Mouse (Mus musculus): ENCODE measurements around the gene Gm16442. TPM values are rescaled to one million over a fixed set of nuclear protein-coding genes. Genes with fewer than 3 reads are reported as not detected.
"Not testable (repeated sequence)": the region's sequence is repeated elsewhere in the genome, so short reads cannot be mapped to it uniquely, and the experiment has no call there.

Gm16442 gene
- not detected in 2 replicates for polyA plus RNA-seq (2015; fragmentation: Nextera tagmentation; extraction: Ambion mirVana)

GRCm38 (mm10) chr7:20122479-20122878, at the start of gene Gm16442:
Gene Gm16442, minus strand, starts transcription at chr7:20122579.
- not testable (repeated sequence) for ATAC-seq (ENCODE audit: insufficient number of reproducible peaks, low FRiP score, low TSS enrichment, low read depth); H3K27me3 ChIP-seq; H3K4me3 ChIP-seq (replicated peaks); H3K9ac ChIP-seq; H3K36me3 ChIP-seq; H3K9me3 ChIP-seq (replicated peaks); H3K4me2 ChIP-seq (replicated peaks); H3K4me1 ChIP-seq; H3K27ac ChIP-seq (replicated peaks)
- no CpG with 5 or more reads among the region's 2 CpGs for WGBS

GRCm38 (mm10) chr7:20168277-20168676, 45.9 kb upstream of the Gm16442 start, which contains the start of gene Vmn1r94:
Gene Vmn1r94, minus strand, starts transcription at chr7:20168377.
- not testable (repeated sequence) for ATAC-seq (ENCODE audit: insufficient number of reproducible peaks, low FRiP score, low TSS enrichment, low read depth)
- WGBS = no CpG with 5 or more reads among the region's 3 CpGs

GRCm38 (mm10) chr7:20138988-20139387, 16.6 kb upstream of the Gm16442 start, which contains the start of gene Vmn1r93:
Gene Vmn1r93, minus strand, starts transcription at chr7:20139088.
- ATAC-seq (ENCODE audit: insufficient number of reproducible peaks, low FRiP score, low TSS enrichment, low read depth); H3K9me3 ChIP-seq (replicated peaks); H3K9ac ChIP-seq; H3K4me2 ChIP-seq (replicated peaks); H3K4me3 ChIP-seq (replicated peaks); H3K4me1 ChIP-seq; H3K27me3 ChIP-seq; H3K36me3 ChIP-seq; H3K27ac ChIP-seq (replicated peaks): not testable (repeated sequence)
- WGBS = no CpG with 5 or more reads among the region's 5 CpGs

More at GRCm38 (mm10) chr7:20168277-20168676, 45.9 kb upstream of the Gm16442 start, which contains the start of gene Vmn1r94:
- H3K36me3 ChIP-seq; H3K9me3 ChIP-seq (replicated peaks); H3K4me1 ChIP-seq; H3K4me3 ChIP-seq (replicated peaks); H3K27me3 ChIP-seq; H3K27ac ChIP-seq (replicated peaks); H3K4me2 ChIP-seq (replicated peaks); H3K9ac ChIP-seq: not testable (repeated sequence)

GRCm38 (mm10) chr7:20099380-20099779, 23.0 kb downstream of the Gm16442 start, which contains the start of gene Vmn1r91:
Gene Vmn1r91, plus strand, starts transcription at chr7:20099680.
- not testable (repeated sequence) for H3K27me3 ChIP-seq; H3K4me3 ChIP-seq (replicated peaks); H3K4me1 ChIP-seq; H3K9ac ChIP-seq; H3K4me2 ChIP-seq (replicated peaks); H3K36me3 ChIP-seq; H3K27ac ChIP-seq (replicated peaks); ATAC-seq (ENCODE audit: insufficient number of reproducible peaks, low FRiP score, low TSS enrichment, low read depth); H3K9me3 ChIP-seq (replicated peaks)
- 82% methylated on average over 5 of the region's 5 CpGs for WGBS

GRCm38 (mm10) chr7:20078118-20078517, 44.3 kb downstream of the Gm16442 start:
- not testable (repeated sequence) for ATAC-seq (ENCODE audit: insufficient number of reproducible peaks, low FRiP score, low TSS enrichment, low read depth); H3K4me2 ChIP-seq (replicated peaks); H3K9me3 ChIP-seq (replicated peaks); H3K36me3 ChIP-seq; H3K4me3 ChIP-seq (replicated peaks); H3K4me1 ChIP-seq; H3K27me3 ChIP-seq; H3K9ac ChIP-seq; H3K27ac ChIP-seq (replicated peaks)
- 72% methylated on average over 18 of the region's 18 CpGs for WGBS

Other genes with a start within 250 kb of the Gm16442 start
- 4.1 and 5.5 TPM in 2 replicates for gene Ceacam19, start 234.6 kb downstream of the Gm16442 start, polyA plus RNA-seq (2015; fragmentation: Nextera tagmentation; extraction: Ambion mirVana)
- gene Pvr, start 201.4 kb downstream of the Gm16442 start, polyA plus RNA-seq (2015; fragmentation: Nextera tagmentation; extraction: Ambion mirVana) = 13.2 and 14.1 TPM in 2 replicates
- gene Igsf23, start 171.8 kb downstream of the Gm16442 start, polyA plus RNA-seq (2015; fragmentation: Nextera tagmentation; extraction: Ambion mirVana) = 0.11 TPM in 1 of 2 replicates, not detected in the other
- not detected in 2 replicates for gene Ceacam20, start 157.2 kb downstream of the Gm16442 start, polyA plus RNA-seq (2015; fragmentation: Nextera tagmentation; extraction: Ambion mirVana)
- not detected in 2 replicates for gene Nlrp9b, start 131.1 kb downstream of the Gm16442 start, polyA plus RNA-seq (2015; fragmentation: Nextera tagmentation; extraction: Ambion mirVana)
- not detected in 2 replicates for gene Vmn1r91, start 22.9 kb downstream of the Gm16442 start, polyA plus RNA-seq (2015; fragmentation: Nextera tagmentation; extraction: Ambion mirVana)
- gene Vmn1r93, start 16.5 kb upstream of the Gm16442 start, polyA plus RNA-seq (2015; fragmentation: Nextera tagmentation; extraction: Ambion mirVana) = not detected in 2 replicates
- gene Vmn1r94, start 45.8 kb upstream of the Gm16442 start, polyA plus RNA-seq (2015; fragmentation: Nextera tagmentation; extraction: Ambion mirVana) = not detected in 2 replicates
- not detected in 2 replicates for gene Vmn1r95, start 71.1 kb upstream of the Gm16442 start, polyA plus RNA-seq (2015; fragmentation: Nextera tagmentation; extraction: Ambion mirVana)
- not detected in 2 replicates for gene Gm6164, start 83.0 kb upstream of the Gm16442 start, polyA plus RNA-seq (2015; fragmentation: Nextera tagmentation; extraction: Ambion mirVana)
- gene Gm4498, start 111.2 kb upstream of the Gm16442 start, polyA plus RNA-seq (2015; fragmentation: Nextera tagmentation; extraction: Ambion mirVana) = not detected in 2 replicates
- gene Gm5890, start 140.3 kb upstream of the Gm16442 start, polyA plus RNA-seq (2015; fragmentation: Nextera tagmentation; extraction: Ambion mirVana) = not detected in 2 replicates
- gene Gm4133, start 211.5 kb upstream of the Gm16442 start, polyA plus RNA-seq (2015; fragmentation: Nextera tagmentation; extraction: Ambion mirVana) = not detected in 2 replicates